Mouse (Mus musculus): Measurements from ENCODE around the gene Nr4a1.
A peak's percentile ranks its signal among the peaks of the same experiment; 100 is the strongest.

GRCm38 (mm10) chr15:101224006-101224906 lies 29.8 kb upstream of the Nr4a1 start, which contains the start of gene Grasp:
- TF ChIP-seq CTCF (IDR thresholded peaks at IDR 0.05; ENCODE audit: low read depth, low read length) (no peak), POLR2A (IDR thresholded peaks at IDR 0.05; ENCODE audit: insufficient read depth, low read length) (peak; percentile 50), EP300 (IDR thresholded peaks at IDR 0.05; ENCODE audit: insufficient read depth, low read depth, low read length) (no peak)

All from ES-Bruce4 (cell line).